Mouse (Mus musculus): ENCODE results near the gene Olfr1366. TPM values are rescaled to one million over a fixed set of nuclear protein-coding genes. Genes with fewer than 3 reads are reported as not detected.

Olfr1366 gene
- polyA plus RNA-seq, 2 experiments = 0.15 TPM; not detected in 1

DNA sequence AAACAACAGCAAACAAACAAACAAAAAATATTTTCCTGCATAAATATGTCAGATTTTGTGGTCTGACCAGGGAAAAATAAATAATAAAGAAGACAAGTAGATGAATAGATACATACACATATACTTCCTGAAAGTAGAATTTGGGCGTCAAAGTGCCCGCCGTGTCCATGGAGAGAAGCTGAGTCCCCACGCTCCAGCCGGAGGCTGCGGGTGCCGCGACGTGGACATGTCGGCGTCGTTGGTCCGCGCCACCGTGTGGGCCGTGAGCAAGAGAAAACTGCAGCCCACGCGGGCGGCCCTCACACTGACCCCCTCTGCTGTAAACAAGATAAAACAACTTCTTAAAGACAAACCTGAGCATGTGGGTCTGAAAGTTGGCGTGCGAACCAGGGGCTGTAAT is 47.5 kb downstream of the Olfr1366 start, which contains the start of gene AK157302:
Gene AK157302, plus strand, starts transcription at position 144 of the 400 bp plus-strand sequence.
- Histone ChIP-seq H3K4me3 (replicated peaks; ENCODE audit: low read length) (no peak within 1 kb of the TSS), H3K9me3 (ENCODE audit: control insufficient read depth, low read length) (no peaks in the 10 kb centered on the region), H3K27me3 (ENCODE audit: control insufficient read depth, insufficient read depth, low read length) (no peaks in the 10 kb centered on the region), H3K4me1 (ENCODE audit: control insufficient read depth, insufficient read depth, low read length) (no peaks in the 10 kb centered on the region), H3K4me2 (replicated peaks; ENCODE audit: low read depth, low read length, severe bottlenecking) (no peak within 1 kb of the TSS), H3K27ac (replicated peaks; ENCODE audit: low read depth, low read length) (no peak within 1 kb of the TSS), H3K36me3 (ENCODE audit: control insufficient read depth, insufficient read depth, low read length) (no peaks in the 10 kb centered on the region), H3K9ac (ENCODE audit: low read depth, low read length, severe bottlenecking) (no peak within 1 kb of the TSS)
- TF ChIP-seq POLR2A (IDR thresholded peaks at IDR 0.05; ENCODE audit: borderline replicate concordance, extremely low read depth, insufficient read depth, insufficient read length) = no peak
- 92% methylated on average over 20 of the region's 21 CpGs for WGBS
- ATAC-seq (ENCODE audit: low FRiP score, low read depth) (no peak), DNase-seq (ENCODE audit: low spot score) (no peak)

DNA sequence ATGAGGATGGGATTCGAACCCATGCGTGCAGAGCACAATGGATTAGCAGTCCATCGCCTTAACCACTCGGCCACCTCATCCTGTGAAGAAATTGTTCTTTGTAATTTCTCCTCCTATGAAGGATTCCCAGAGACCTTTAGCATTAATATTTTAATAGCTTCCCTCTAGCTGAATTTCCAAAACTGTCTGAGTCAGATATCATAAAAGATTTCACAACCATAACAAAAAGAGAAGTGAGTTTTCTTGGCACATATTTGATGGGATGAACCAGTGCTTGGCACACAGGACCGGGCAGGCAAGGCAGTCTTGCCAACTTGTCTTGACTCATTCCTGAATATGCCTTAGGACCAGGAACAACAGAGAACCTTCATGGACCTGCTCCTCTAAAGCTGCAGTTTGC is 49.8 kb downstream of the Olfr1366 start:
- Histone ChIP-seq H3K27me3 (ENCODE audit: control insufficient read depth, insufficient read depth, low read length) (no peaks in the 10 kb centered on the region), H3K4me3 (replicated peaks; ENCODE audit: low read length) (no peak overlapping the region), H3K27ac (replicated peaks; ENCODE audit: low read depth, low read length) (no peak overlapping the region), H3K9ac (ENCODE audit: low read depth, low read length, severe bottlenecking) (no peak overlapping the region), H3K9me3 (ENCODE audit: control insufficient read depth, low read length) (no peaks in the 10 kb centered on the region), H3K4me1 (ENCODE audit: control insufficient read depth, insufficient read depth, low read length) (no peaks in the 10 kb centered on the region), H3K36me3 (ENCODE audit: control insufficient read depth, insufficient read depth, low read length) (no peaks in the 10 kb centered on the region), H3K4me2 (replicated peaks; ENCODE audit: low read depth, low read length, severe bottlenecking) (no peak overlapping the region)
- TF ChIP-seq POLR2A (IDR thresholded peaks at IDR 0.05; ENCODE audit: borderline replicate concordance, extremely low read depth, insufficient read depth, insufficient read length) = no peak
- DNase-seq (ENCODE audit: low spot score) (no peak), ATAC-seq (ENCODE audit: low FRiP score, low read depth) (no peak)
- 92% methylated on average over 5 of the region's 5 CpGs for WGBS

DNA sequence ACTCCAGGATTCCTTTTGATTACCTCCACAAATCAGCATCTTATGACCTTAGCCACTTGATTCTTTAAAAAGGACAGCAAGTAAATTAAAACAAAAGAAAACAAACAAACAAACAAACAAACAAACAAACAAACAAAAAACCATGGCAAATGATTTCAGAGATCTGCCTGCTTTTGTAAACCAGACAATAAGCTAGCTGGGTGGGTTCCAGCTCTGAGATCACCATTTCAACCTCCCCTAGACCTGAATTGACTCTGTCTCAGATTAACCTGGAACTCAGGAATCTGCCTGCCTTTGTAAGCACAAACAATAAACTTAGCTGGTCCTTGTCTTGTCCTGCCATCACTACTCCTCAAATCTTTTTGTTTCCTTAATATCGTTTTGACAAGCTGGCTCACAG is 55.7 kb downstream of the Olfr1366 start:
- H3K9me3 ChIP-seq (ENCODE audit: control insufficient read depth, low read length) = peaks cover 6% of the 10 kb centered on the region; the same call in 1 of the 2 replicates
- H3K27ac ChIP-seq (replicated peaks; ENCODE audit: low read depth, low read length) = no peak overlapping the region
- H3K27me3 ChIP-seq (ENCODE audit: control insufficient read depth, insufficient read depth, low read length) = no peaks in the 10 kb centered on the region
- H3K36me3 ChIP-seq (ENCODE audit: control insufficient read depth, insufficient read depth, low read length) = no peaks in the 10 kb centered on the region
- no peaks in the 10 kb centered on the region for H3K4me1 ChIP-seq (ENCODE audit: control insufficient read depth, insufficient read depth, low read length)
- 89% methylated on average over 1 of the region's 1 CpGs for WGBS
- DNase-seq (ENCODE audit: low spot score) (no peak), ATAC-seq (ENCODE audit: low FRiP score, low read depth) (no peak)
- no peak overlapping the region for H3K4me3 ChIP-seq (replicated peaks; ENCODE audit: low read length)
- no peak overlapping the region for H3K9ac ChIP-seq (ENCODE audit: low read depth, low read length, severe bottlenecking)
- no peak for TF ChIP-seq POLR2A (IDR thresholded peaks at IDR 0.05; ENCODE audit: borderline replicate concordance, extremely low read depth, insufficient read depth, insufficient read length)
- no peak overlapping the region for H3K4me2 ChIP-seq (replicated peaks; ENCODE audit: low read depth, low read length, severe bottlenecking)

Other genes starting within 250 kb of the Olfr1366 start
Only the 30 nearest of the 31 such genes appear.
- 0.19 and 0.27 TPM in 2 replicates for gene Gpx6, start 230.7 kb downstream of the Olfr1366 start, polyA plus RNA-seq (2012; rRNA removed)
- gene Gpx6, start 230.7 kb downstream of the Olfr1366 start, polyA plus RNA-seq (2014; fragmentation: Nextera tagmentation; extraction: Ambion mirVana) = 0.35 and 0.63 TPM in 2 replicates
- gene Olfr1367, start 195.9 kb downstream of the Olfr1366 start, polyA plus RNA-seq (2012; rRNA removed) = not detected in 2 replicates
- gene Olfr1367, start 195.9 kb downstream of the Olfr1366 start, polyA plus RNA-seq (2014; fragmentation: Nextera tagmentation; extraction: Ambion mirVana) = not detected in 2 replicates
- gene Zscan12, start 180.0 kb downstream of the Olfr1366 start, polyA plus RNA-seq (2012; rRNA removed) = 7.0 and 9.7 TPM in 2 replicates
- gene Zscan12, start 180.0 kb downstream of the Olfr1366 start, polyA plus RNA-seq (2014; fragmentation: Nextera tagmentation; extraction: Ambion mirVana) = 11.2 and 11.4 TPM in 2 replicates
- gene Zkscan3, start 140.1 kb downstream of the Olfr1366 start, polyA plus RNA-seq (2012; rRNA removed) = 71.0 and 81.2 TPM in 2 replicates
- 74.6 and 82.0 TPM in 2 replicates for gene Zkscan3, start 140.1 kb downstream of the Olfr1366 start, polyA plus RNA-seq (2014; fragmentation: Nextera tagmentation; extraction: Ambion mirVana)
- 2.1 and 3.1 TPM in 2 replicates for gene Pgbd1, start 101.8 kb downstream of the Olfr1366 start, polyA plus RNA-seq (2012; rRNA removed)
- 2.4 and 3.1 TPM in 2 replicates for gene Pgbd1, start 101.8 kb downstream of the Olfr1366 start, polyA plus RNA-seq (2014; fragmentation: Nextera tagmentation; extraction: Ambion mirVana)
- 44.6 and 52.4 TPM in 2 replicates for gene Zscan26, start 89.1 kb downstream of the Olfr1366 start, polyA plus RNA-seq (2012; rRNA removed)
- 17.7 and 20.5 TPM in 2 replicates for gene Zscan26, start 89.1 kb downstream of the Olfr1366 start, polyA plus RNA-seq (2014; fragmentation: Nextera tagmentation; extraction: Ambion mirVana)
- gene Nkapl, start 74.3 kb downstream of the Olfr1366 start, polyA plus RNA-seq (2012; rRNA removed) = 0.55 and 0.69 TPM in 2 replicates
- gene Nkapl, start 74.3 kb downstream of the Olfr1366 start, polyA plus RNA-seq (2014; fragmentation: Nextera tagmentation; extraction: Ambion mirVana) = 2.4 and 2.6 TPM in 2 replicates
- gene Zkscan4, start 63.9 kb downstream of the Olfr1366 start, polyA plus RNA-seq (2012; rRNA removed) = 1.8 and 2.2 TPM in 2 replicates
- gene Zkscan4, start 63.9 kb downstream of the Olfr1366 start, polyA plus RNA-seq (2014; fragmentation: Nextera tagmentation; extraction: Ambion mirVana) = 2.9 and 3.8 TPM in 2 replicates
- not detected in 2 replicates for gene Gm10065, start 63.4 kb downstream of the Olfr1366 start, polyA plus RNA-seq (2012; rRNA removed)
- not detected in 2 replicates for gene Gm10065, start 63.4 kb downstream of the Olfr1366 start, polyA plus RNA-seq (2014; fragmentation: Nextera tagmentation; extraction: Ambion mirVana)
- 0.17 and 0.30 TPM in 2 replicates for gene AK157302, start 47.6 kb downstream of the Olfr1366 start, polyA plus RNA-seq (2012; rRNA removed)
- gene AK157302, start 47.6 kb downstream of the Olfr1366 start, polyA plus RNA-seq (2014; fragmentation: Nextera tagmentation; extraction: Ambion mirVana) = 0.28 and 0.29 TPM in 2 replicates
- 5.1 and 5.9 TPM in 2 replicates for gene Gm11273, start 41.4 kb downstream of the Olfr1366 start, polyA plus RNA-seq (2012; rRNA removed)
- gene Gm11273, start 41.4 kb downstream of the Olfr1366 start, polyA plus RNA-seq (2014; fragmentation: Nextera tagmentation; extraction: Ambion mirVana) = 6.1 and 6.8 TPM in 2 replicates
- 12.9 and 16.2 TPM in 2 replicates for gene Zkscan8, start 11.7 kb downstream of the Olfr1366 start, polyA plus RNA-seq (2012; rRNA removed)
- gene Zkscan8, start 11.7 kb downstream of the Olfr1366 start, polyA plus RNA-seq (2014; fragmentation: Nextera tagmentation; extraction: Ambion mirVana) = 8.8 and 10.0 TPM in 2 replicates
- not detected in 2 replicates for gene Olfr1535, start 17.1 kb upstream of the Olfr1366 start, polyA plus RNA-seq (2012; rRNA removed)
- gene Olfr1535, start 17.1 kb upstream of the Olfr1366 start, polyA plus RNA-seq (2014; fragmentation: Nextera tagmentation; extraction: Ambion mirVana) = not detected in 2 replicates
- not detected in 2 replicates for gene Olfr1364, start 39.0 kb upstream of the Olfr1366 start, polyA plus RNA-seq (2012; rRNA removed)
- not detected in 2 replicates for gene Olfr1364, start 39.0 kb upstream of the Olfr1366 start, polyA plus RNA-seq (2014; fragmentation: Nextera tagmentation; extraction: Ambion mirVana)
- gene Olfr1362, start 71.2 kb upstream of the Olfr1366 start, polyA plus RNA-seq (2012; rRNA removed) = not detected in 2 replicates
- not detected in 2 replicates for gene Olfr1362, start 71.2 kb upstream of the Olfr1366 start, polyA plus RNA-seq (2014; fragmentation: Nextera tagmentation; extraction: Ambion mirVana)
- not detected in 2 replicates for gene Olfr11, start 99.7 kb upstream of the Olfr1366 start, polyA plus RNA-seq (2012; rRNA removed)
- gene Olfr11, start 99.7 kb upstream of the Olfr1366 start, polyA plus RNA-seq (2014; fragmentation: Nextera tagmentation; extraction: Ambion mirVana) = not detected in 2 replicates
- gene Olfr1361, start 120.6 kb upstream of the Olfr1366 start, polyA plus RNA-seq (2012; rRNA removed) = not detected in 2 replicates
- not detected in 2 replicates for gene Olfr1361, start 120.6 kb upstream of the Olfr1366 start, polyA plus RNA-seq (2014; fragmentation: Nextera tagmentation; extraction: Ambion mirVana)
- gene Olfr1360, start 134.6 kb upstream of the Olfr1366 start, polyA plus RNA-seq (2012; rRNA removed) = not detected in 2 replicates
- not detected in 2 replicates for gene Olfr1360, start 134.6 kb upstream of the Olfr1366 start, polyA plus RNA-seq (2014; fragmentation: Nextera tagmentation; extraction: Ambion mirVana)
- gene Olfr1359, start 155.3 kb upstream of the Olfr1366 start, polyA plus RNA-seq (2012; rRNA removed) = not detected in 2 replicates
- gene Olfr1359, start 155.3 kb upstream of the Olfr1366 start, polyA plus RNA-seq (2014; fragmentation: Nextera tagmentation; extraction: Ambion mirVana) = not detected in 2 replicates
- gene Hist1h2bl, start 173.3 kb upstream of the Olfr1366 start, polyA plus RNA-seq (2012; rRNA removed) = 15.9 and 20.8 TPM in 2 replicates
- 2.4 and 4.4 TPM in 2 replicates for gene Hist1h2bl, start 173.3 kb upstream of the Olfr1366 start, polyA plus RNA-seq (2014; fragmentation: Nextera tagmentation; extraction: Ambion mirVana)
- gene Hist1h2ai, start 173.6 kb upstream of the Olfr1366 start, polyA plus RNA-seq (2012; rRNA removed) = 17.5 and 34.8 TPM in 2 replicates
- 30.7 and 38.1 TPM in 2 replicates for gene Hist1h2ai, start 173.6 kb upstream of the Olfr1366 start, polyA plus RNA-seq (2014; fragmentation: Nextera tagmentation; extraction: Ambion mirVana)
- gene Hist1h3h, start 174.9 kb upstream of the Olfr1366 start, polyA plus RNA-seq (2012; rRNA removed) = 34.5 and 61.8 TPM in 2 replicates
- 18.4 and 18.6 TPM in 2 replicates for gene Hist1h3h, start 174.9 kb upstream of the Olfr1366 start, polyA plus RNA-seq (2014; fragmentation: Nextera tagmentation; extraction: Ambion mirVana)
- 15.1 and 19.3 TPM in 2 replicates for gene Hist1h2bm, start 179.2 kb upstream of the Olfr1366 start, polyA plus RNA-seq (2012; rRNA removed)
- 4.8 and 6.3 TPM in 2 replicates for gene Hist1h2bm, start 179.2 kb upstream of the Olfr1366 start, polyA plus RNA-seq (2014; fragmentation: Nextera tagmentation; extraction: Ambion mirVana)
- 13.7 and 13.8 TPM in 2 replicates for gene Hist1h4j, start 192.3 kb upstream of the Olfr1366 start, polyA plus RNA-seq (2012; rRNA removed)
- gene Hist1h4j, start 192.3 kb upstream of the Olfr1366 start, polyA plus RNA-seq (2014; fragmentation: Nextera tagmentation; extraction: Ambion mirVana) = 1.00 and 1.3 TPM in 2 replicates
- gene Hist1h4k, start 207.7 kb upstream of the Olfr1366 start, polyA plus RNA-seq (2012; rRNA removed) = 22.1 and 22.3 TPM in 2 replicates
- 1.4 and 4.0 TPM in 2 replicates for gene Hist1h4k, start 207.7 kb upstream of the Olfr1366 start, polyA plus RNA-seq (2014; fragmentation: Nextera tagmentation; extraction: Ambion mirVana)
- 26.8 and 28.1 TPM in 2 replicates for gene Hist1h2ak, start 211.0 kb upstream of the Olfr1366 start, polyA plus RNA-seq (2012; rRNA removed)
- gene Hist1h2ak, start 211.0 kb upstream of the Olfr1366 start, polyA plus RNA-seq (2014; fragmentation: Nextera tagmentation; extraction: Ambion mirVana) = 11.0 and 17.9 TPM in 2 replicates
- 15.3 and 18.4 TPM in 2 replicates for gene Hist1h2bn, start 211.3 kb upstream of the Olfr1366 start, polyA plus RNA-seq (2012; rRNA removed)
- gene Hist1h2bn, start 211.3 kb upstream of the Olfr1366 start, polyA plus RNA-seq (2014; fragmentation: Nextera tagmentation; extraction: Ambion mirVana) = 3.2 and 3.4 TPM in 2 replicates
- gene Hist1h1b, start 237.8 kb upstream of the Olfr1366 start, polyA plus RNA-seq (2012; rRNA removed) = 5.9 and 6.7 TPM in 2 replicates
- gene Hist1h1b, start 237.8 kb upstream of the Olfr1366 start, polyA plus RNA-seq (2014; fragmentation: Nextera tagmentation; extraction: Ambion mirVana) = 8.9 and 13.0 TPM in 2 replicates
- 39.9 and 59.2 TPM in 2 replicates for gene Hist1h3i, start 240.6 kb upstream of the Olfr1366 start, polyA plus RNA-seq (2012; rRNA removed)
- 142 and 166 TPM in 2 replicates for gene Hist1h3i, start 240.6 kb upstream of the Olfr1366 start, polyA plus RNA-seq (2014; fragmentation: Nextera tagmentation; extraction: Ambion mirVana)
- 9.3 and 19.2 TPM in 2 replicates for gene Hist1h2an, start 244.4 kb upstream of the Olfr1366 start, polyA plus RNA-seq (2012; rRNA removed)
- gene Hist1h2an, start 244.4 kb upstream of the Olfr1366 start, polyA plus RNA-seq (2014; fragmentation: Nextera tagmentation; extraction: Ambion mirVana) = 6.1 and 8.1 TPM in 2 replicates